Mouse (Mus musculus): Measurements from ENCODE around the gene Add2.

The Add2 gene

DNA sequence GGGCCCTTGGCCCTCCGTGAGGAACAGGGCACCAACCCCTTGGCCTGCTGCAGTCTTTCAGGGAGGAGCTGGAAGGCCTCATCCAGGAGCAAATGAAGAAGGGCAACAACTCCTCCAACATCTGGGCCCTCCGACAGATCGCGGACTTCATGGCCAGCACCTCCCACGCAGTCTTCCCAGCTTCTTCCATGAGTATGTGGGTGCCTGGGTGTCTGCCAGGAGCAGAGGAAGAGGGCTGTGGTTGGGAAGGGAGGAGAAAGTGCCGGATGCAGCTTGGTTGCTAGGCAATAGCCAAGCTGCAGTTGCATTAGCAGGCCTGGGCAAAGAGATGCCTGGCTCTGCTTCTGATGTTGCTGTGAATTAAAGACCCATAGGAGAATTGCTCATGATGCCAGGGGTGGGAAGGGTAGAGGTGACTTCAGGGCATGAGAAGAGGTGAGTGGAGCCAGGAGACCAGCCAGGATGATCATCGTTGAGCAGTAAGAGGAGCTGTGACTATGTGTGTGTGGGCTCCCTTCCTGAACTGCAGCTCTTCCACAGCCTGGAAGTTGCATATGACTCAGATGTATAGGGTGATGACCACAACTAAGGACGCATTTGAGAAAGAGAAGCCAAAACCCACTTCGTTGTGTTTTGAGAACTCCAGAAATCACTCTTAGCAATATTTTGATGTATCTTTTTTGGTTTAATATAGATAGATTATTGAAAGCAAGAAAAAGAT is 58.5 kb downstream of the Add2 start:
- DNase-seq: no peak

DNA sequence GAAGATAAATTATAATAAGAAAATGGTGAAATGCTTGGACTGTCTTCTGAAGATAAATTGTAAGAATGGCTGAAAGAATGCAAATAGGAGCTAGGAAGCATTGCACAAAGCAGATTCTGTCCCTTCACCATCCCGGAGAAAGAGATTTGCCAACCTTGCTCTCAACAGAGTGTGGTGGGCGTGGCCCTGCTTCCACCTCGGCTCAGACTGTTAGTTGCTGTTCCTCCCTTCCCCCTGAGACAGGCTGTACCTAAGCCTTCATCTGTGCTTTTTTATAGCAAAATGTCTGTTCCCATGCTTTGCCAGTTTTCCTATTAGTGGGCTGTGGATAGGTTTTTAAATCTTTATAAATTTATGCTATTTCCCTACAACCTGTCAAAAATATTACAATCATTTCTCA is 59.3 kb downstream of the Add2 start:
- no peak for DNase-seq

DNA sequence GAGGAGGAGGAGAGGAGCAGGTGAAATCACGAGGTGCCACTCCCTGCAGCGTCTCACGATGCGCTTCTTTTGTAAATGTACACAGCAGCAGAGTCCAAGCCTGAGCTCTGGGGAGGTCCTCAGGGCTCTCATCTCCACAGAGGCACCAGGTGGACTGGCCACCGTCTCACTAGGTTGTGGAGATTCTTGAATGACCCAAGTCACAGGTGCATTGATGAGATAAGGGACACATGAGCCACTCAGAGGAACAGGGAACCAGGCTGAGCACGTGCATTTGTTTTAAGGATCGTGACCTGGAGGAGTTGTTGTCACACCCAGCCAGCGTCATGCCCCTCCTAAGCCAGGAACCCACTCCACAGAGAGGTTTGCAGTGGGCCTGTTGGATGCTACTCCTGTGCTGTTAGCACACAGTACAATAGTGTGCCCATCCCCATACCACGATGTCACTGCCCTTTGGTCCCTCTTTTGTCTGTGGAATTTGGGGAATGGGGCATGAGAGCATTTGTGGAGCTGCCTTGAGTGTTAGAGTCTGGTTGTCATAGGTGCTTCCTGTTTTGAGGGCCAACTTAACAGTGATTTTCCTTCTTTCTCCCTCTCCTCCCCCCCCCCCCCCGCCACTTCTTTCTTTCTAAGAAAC is 65.8 kb downstream of the Add2 start:
- no peak for DNase-seq

DNA sequence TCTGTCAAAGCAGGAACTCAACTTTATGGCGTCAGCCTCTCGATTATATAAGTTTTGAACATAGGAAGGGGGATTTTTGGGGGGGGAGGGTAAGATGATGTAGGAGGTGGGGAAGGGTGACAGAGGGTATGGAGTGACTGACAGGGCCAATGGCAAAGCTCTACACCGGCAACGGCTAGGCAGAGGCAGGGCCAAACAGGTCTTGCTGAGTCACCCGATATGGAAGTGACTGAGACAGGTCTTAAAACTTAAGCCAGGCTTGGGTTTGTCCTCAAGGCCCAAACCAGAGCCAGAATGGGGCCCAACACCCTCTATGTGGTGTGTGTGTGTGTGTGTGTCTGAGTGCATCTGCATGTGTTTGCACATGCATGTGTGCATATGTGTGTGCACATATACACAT is 67.0 kb downstream of the Add2 start:
- DNase-seq: no peak

DNA sequence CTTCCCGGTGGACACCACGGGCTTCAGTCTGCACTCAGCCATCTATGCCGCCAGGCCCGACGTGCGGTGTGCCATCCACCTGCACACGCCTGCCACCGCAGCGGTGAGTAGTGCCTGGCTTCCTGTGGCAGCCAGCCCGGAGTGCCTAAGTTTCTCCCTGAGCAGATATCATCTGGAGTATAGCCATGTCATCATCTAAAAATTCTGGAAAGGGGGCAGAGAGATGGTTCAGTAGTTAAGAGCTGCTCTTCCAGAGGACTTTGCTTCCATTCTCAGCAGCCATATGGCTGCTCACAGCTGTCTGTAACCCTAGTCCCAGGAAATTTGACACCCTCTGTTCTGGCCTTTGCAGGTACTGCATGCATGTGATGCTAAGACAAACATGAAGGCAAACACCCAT is 68.3 kb downstream of the Add2 start:
- no peak for DNase-seq

DNA sequence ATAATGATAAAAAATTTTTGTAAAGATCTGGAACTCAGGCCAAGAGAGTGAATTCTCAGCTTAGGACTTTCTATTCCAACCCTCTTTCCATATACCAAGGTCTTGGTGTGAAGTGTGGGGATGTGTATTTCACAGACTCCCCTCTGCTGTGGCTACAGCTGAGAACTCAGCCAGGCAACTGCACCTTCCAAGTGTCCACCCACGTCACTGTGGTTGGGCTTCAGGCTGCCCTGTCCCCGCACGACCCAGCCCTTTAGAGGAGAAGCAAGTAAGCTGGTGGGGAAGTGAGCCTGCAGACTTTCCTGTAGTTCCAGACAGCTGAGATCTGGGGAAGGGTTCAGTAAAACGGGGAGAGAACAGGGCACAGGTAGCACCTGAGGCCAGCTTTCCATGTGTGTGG is 68.7 kb downstream of the Add2 start:
- DNase-seq: no peak

DNA sequence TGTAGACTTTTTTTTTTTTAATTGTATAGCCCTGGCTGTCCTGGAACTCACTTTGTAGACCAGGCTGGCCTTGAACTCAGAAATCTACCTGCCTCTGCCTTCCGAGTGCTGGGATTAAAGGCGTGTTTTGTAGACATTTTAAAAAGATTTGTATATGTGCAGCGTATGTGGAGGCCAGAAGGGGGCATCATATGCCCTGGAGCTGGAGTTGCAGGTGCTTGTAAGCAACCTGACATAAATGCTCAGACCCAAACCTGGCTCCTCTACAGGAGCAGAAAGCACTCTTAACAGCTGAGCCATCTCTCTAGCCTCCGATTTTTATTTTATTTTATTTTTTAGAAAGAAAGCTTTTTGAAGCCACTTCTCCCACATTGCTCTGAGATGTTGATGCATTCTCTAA is 70.5 kb downstream of the Add2 start:
- no peak for DNase-seq

DNA sequence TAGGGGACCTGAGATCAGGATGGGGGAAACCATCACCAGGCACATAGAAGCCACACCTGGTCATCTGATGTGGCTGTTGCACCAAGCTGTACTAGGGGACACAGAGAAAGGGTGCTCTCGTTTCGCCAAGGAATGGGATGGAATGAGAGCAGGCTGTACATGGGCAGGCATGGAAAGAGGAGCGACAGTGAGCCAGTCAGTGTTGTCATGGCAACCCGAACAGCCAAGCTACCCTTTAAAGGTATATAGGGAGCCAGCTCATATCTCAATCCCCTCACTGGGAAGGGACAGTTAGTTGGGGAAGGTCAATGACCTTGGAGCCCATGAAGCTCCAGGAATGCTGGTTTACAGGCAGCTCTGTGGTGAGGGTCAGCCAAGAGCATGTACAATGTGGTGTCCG is 73.0 kb downstream of the Add2 start:
- DNase-seq: no peak

DNA sequence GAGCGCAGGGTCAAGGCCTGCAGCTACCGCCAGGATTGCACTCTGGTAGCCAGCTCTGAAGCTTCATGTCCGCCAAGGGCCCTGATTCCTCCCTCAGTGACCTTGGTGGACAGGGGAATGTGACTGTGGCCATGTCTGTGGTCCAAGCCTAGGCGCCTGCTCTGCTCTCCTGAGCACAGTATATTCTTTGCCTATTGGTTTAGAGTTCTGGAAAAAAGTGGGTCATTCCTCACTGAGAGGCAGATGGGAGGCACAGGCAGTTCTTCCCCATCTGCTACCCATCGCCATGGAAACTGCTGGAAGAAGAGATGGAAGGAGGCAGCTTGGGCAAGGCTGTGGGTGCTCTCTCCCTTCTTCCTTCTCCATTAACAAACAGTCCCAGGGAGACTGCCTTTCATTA is 74.4 kb downstream of the Add2 start:
- DNase-seq: no peak

DNA sequence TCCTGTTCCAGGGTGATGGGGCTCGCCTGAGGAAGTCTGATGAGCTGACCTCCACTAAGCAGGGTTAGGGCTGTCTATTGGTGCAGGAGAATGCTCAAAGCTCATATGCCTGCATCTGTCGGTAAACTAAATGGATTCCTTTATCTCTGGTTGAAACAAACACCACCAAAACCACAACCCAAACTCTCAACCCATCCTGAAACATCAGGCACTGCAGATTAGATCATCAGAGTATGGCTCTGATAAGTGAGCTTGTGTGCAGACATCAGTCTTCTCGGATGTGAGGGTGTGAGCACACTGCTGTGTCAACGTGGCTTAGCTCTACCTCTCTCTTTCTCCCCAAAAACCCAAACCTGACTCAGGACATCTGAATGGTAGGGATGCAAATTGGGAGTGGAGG is 75.1 kb downstream of the Add2 start:
- DNase-seq: no peak

DNA sequence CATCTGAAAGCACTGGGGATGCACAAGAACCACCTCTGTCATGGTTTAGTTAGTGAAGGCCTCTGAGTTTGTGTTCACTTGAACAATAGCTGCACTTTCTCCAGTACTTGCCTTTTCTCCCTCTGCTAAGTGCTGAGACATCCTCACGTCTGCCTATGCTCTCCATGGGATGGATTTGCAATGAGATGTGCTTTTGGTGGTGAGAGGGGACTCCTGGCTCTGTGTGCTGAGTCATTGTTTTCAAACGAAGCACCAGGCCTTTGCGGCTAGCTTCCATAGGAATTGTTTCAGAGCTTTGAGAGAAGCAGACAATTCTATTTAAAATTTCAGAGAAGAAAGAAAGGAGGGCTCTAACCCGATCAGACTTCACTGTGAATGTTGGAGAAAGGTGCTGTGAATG is 76.2 kb downstream of the Add2 start:
- DNase-seq: no peak

DNA sequence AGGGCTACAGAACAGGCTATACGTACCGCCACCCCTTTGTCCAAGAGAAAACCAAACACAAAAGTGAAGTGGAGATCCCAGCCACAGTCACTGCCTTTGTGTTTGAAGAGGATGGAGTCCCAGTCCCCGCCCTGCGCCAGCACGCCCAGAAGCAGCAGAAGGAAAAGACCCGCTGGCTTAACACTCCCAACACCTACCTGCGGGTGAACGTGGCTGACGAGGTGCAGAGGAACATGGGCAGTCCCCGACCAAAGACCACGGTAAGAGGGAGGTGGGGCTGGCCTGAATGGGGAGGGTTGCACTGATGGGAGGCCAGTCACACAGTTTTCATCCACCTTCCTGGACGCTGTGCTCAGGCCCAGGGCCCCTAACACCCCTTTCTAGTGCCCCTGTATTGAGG is 77.6 kb downstream of the Add2 start:
- DNase-seq: no peak

DNA sequence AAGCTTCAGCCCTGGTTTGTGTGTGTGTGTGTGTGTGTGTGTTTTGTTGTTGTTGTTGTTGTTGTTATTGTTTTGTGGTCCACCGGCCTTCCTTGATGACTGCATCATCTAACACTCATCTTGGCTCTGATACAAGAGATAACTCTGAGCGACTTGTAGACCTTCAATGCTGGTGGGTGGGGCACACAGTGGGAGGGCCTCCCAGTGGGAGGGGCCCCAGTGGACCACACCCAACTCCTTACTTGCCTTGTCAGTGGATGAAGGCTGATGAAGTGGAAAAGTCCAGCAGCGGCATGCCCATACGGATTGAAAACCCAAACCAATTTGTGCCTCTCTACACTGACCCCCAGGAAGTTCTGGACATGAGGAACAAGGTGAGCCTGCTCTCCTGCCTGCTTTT is 78.6 kb downstream of the Add2 start:
- no peak for DNase-seq

DNA sequence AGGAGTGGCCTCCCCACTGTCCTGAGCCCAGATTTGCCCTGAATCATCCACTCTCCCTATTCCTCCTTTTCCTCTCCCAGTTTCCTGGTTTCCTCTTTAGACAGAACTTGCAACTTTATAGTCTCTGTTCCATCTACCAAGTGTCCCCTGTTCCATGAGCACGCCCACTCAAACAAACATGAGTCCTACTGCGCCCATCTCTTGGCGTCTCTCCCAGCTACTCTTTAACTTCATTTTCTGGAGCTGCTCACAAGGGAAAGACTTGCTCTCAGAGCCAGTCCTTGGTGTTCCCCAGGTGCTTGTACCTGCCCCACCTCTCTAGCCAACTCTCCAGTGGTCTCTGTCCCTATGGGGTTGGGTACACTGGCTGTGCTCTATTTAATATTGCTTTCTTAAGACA is 87.4 kb downstream of the Add2 start:
- no peak for DNase-seq

DNA sequence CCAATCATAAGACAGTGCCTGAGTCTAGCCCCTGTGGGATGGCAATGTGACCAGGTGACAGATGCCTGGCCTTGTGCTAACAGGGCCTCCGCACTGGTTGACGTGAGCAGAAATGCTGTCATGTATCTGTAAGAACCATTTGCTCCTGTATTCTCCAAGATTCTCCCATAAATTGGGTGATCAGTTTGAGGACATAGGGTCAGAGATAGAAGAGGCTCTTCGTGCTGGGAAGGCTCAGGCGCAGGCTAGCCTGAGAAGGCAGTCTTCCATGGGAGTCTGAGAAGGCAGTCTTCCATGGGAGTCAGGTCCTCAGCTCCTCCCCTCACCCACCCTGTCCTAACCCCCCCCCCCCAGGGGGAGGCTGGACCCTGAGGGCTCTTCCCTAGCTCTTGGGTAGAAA is 94.6 kb downstream of the Add2 start:
- no peak for DNase-seq

DNA sequence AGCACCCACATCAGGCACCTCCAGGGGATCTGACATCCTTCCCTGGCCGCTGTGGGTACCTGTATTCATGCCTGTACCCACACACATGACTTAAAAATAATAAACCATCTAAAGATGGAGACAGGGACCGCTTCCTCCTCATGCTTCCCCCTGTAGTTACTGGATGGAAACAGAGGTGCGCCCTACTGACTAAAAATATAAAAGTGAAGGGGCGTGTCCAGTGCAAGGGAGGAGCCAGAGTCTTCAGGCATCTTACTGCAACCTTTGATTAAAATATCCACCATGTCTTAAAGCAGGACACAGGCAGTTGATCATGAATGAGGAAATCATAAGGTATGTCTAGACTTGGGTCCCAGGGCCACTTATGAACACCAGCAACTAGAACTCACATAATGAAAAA is 97.3 kb downstream of the Add2 start:
- DNase-seq: no peak

DNA sequence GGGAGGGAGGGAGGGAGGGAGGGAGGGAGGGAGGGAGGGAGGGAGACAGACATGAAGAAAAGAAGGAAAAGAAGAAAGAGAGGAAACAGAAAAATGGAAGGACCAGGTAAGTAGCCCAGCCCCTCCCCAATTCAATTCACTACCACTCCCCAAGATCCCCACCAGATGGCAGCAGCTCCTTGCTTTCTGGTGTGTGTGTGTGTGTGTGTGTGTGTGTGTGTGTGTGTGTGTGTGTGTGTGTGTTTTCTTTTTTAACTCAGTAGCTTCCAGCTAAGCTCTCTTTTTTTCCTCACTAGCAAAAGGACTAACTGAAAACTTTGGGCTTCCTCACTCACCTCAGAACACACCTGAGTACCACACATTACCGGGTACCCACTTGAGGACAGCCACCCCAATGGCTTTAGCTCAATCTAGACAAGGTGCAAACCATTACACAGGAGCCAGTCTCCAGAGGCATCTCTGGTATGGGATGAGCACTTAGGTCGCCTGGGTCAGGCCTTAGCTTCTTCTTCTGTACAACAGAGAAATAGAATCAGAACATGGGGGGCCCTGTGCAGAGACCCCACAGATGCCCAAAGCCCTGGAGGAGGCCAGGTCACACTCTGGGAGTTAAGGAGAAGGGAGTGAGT is 98.6 kb downstream of the Add2 start:
- peak; percentile 35 to 55 for DNase-seq

DNA sequence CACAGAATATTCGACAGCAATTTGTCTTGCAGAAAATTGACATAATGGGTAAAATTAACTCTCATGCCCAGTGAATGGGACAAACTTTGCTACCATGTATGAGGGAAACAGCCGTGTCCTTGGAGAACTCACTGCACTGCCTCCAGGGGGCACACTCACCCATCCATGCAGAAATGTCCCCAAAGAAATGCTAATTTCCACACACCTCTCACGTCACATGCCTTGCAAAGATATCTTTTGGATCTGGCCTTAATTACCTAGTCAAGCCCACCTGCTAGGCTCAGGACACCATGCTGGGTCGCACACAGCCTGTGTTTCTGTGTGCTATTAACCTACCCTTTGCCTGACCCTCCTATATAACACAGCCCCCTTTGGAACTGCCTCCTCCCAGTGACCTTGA is 100.0 kb downstream of the Add2 start:
- peak in 1 of 2 experiments; percentile 8 for DNase-seq

DNA sequence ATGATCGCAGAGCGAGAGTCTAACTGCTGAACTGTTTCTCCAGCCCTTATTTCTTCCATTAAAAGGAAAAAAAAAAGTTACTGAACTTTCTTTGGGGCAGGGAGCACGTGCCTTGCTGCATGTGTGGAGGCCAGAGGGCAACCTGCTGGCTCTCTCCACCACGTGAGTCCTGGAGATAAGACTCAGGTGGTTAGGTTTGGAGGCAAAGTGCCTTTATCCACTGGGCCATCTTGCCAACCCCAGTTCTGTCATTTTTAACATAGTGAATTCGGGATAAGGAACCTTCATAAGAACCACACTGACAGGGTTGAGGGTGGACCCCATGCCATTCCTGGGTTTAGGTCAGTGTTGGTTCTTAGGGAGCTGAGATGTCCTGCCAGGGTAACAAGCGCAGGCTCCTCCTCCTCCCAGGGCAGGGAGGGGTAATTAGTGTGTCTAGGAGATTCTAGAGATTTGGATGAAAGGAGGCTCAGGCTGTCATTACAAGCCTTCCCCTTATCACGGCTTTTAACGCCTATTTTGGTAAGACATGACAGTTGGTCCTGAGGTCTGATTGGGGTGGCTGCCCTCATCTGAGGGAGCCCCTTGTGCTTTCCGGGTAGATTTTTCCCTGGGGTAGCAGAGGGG is 101.5 kb downstream of the Add2 start:
- peak in 1 of 2 experiments; percentile 26 for DNase-seq

DNA sequence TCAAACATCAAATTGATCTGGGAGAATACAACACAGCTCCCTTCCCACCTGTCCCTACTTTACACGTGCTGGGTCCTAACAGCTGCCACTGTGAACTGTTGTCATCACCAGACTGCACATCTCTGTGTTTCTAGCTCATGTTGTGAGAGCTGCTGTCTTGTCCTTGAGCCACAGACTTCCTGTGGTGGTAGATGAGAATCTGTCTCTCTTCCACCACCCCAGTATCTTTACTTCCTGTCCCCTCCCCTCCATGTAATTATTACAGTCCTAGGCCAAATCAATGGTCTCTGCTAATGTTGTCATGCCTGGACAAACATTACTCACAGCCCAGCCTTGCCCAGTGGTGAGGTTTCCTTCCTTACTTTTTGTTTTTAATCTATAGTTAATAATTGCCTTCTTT is 105.4 kb downstream of the Add2 start:
- no peak for DNase-seq

DNA sequence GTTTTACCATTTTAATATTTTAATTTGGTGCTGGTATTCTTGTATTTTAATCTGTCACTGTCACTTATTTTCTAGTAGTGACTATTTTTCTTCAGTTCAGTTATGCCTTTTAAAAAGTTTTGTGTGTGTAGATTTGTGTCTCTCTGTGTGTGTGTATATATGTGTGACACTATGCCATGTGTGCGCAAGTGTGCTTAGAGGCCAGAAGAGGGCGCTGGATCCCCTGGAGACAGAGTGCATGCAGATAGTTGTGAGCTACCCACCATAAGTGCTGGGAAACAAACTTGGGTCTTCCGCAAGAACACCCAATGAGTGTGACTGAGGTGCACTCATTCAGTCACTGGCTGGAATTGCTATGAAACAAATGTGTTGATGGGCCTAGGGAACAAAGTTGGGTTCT is 107.7 kb downstream of the Add2 start:
- no peak for DNase-seq

DNA sequence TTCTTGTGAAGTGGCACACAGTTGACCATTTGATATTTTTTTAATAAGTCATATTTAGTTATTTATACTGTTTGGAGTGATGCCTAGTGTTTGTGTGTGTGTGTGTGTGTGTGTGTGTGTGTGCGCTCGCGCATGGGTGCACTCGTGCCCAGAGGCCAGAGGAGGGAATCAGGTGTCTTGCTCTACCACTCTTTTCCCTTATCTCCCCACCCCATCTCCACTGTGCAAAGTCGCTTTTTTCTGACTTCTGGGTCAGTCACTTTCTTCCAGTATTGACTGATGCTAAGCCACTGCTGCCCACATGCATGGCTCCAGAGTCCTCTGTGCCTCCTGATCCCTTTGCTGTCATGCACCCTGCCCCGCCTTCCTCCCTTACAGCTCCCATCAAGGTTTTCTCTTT is 112.8 kb downstream of the Add2 start:
- DNase-seq: no peak

DNA sequence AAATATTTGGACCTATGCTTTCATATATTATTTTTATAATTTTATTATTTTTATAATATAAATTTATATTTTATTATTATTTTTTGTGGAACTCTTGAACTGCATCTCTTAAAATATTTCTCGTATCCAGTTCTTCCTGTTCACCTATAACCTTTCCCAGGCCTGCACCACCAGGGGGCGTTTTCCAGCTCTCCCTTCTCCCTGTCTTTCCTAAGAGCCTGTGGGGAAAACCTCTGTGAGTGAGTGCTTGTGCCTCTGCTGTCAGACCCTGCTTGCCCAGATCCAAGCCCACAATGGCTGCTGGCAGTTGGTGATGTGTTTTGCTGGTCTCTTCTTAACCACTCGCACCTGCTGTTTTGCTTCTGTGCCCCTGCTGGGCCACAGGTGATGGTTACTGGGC is 113.3 kb downstream of the Add2 start:
- peak; percentile 36 to 65 for DNase-seq

DNA sequence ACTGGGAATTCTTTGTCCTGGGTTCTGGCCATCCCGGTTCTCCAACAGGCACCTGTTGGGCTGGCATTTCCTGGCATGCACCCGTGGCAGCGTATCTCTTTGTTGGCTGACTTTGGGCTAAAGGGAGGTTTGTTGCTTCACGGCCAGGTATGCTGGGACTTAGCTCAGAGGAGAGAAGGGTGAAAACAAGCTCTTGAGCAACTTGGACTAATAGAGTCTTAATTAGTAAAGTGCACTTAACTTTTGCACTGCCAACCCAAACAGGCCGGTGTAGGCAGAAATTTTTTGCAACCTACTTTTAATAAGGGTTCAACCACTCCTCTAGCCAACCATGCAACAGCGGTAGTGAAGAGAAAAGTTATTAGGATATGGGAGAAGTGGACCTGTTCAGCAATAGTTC is 116.5 kb downstream of the Add2 start:
- no peak for DNase-seq

All from kidney, adult 8-10 months (tissue).